Mouse (Mus musculus): ENCODE measurements at regions not wholly inside any gene's neighbourhood (a gene's known extent, or its start where the extent isn't known, plus 50 kb on each side); places are given as distances from the start of the nearest gene placed in this dataset.

DNA sequence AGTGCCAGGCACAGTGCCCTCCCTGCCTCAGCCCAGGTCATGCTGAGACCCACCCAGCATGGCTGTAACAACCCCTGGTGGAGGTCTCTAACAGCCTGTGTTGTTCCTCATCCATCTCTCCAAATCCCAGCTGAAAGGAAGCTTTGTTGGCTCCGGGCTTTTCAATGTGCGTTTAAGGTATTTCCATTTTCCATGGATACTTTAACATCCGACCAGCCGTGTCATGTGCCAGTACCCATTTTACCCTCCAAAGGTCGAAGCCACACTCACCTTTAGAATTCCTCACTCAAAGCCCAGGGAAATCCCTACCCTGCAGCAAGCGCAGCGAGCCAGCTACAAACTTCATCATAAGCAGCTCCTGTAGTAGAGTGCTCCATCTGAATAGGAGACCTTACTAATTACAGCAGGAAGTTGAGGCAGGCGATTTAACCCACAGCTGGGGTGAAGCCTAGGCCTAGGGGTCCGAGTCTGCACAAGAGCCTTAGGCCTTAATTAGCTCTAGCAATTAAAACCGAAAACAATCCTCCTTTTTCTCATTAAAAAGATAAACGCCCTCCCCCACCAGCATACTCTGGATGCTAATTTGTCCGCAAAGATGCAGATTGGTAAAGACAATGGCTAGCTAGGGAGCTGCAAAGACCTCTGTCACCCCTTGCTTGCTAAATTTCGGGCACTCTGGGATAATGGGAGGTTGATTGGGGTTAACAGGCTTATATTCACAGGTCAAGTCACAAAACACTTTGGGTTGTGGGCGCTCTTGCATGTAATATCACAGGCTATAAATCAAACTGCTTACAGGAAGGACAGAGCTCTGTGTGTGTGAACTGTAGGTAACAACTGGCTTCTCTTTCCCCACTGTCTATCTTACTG, 171.2 kb downstream of the Pmp22 start:
- DNase-seq (ENCODE audit: low read depth, low spot score): no peak
- H3K4me3 ChIP-seq (ENCODE audit: insufficient read depth in 1 of 2, low read depth in 1 of 2, low read length in 2 of 2, poor library complexity in 1 of 2, severe bottlenecking in 1 of 2): no peak overlapping the region
- in situ Hi-C loops (cut with MboI; ENCODE audit: low sequenced_read_pairs in 2 of 2, unreplicated experiment in 2 of 2): no loop called here

DNA sequence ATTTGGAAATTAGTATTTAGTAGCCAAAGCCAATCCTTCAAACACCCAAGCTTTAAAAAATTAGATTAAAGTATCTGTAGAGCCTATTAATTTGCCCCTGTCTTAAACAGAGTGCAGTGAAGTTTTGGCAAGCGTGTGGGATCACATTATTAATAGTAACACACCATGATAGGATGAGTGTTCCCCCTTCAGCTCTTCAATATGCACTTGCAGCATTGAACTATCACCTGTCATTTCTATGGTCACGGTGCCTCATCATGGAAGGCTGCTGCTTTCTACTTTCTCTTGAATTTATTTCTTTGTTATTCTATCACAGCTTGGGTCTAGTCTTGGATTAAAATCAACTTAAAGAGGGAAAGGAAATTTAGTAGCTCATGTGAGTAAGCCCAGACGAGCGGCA, 196.4 kb downstream of the Pmp22 start:
- H3K9ac ChIP-seq (ENCODE audit: insufficient read depth, low read depth, low read length, poor library complexity, severe bottlenecking): no peak overlapping the region

More for the DNA sequence above, 171.2 kb downstream of the Pmp22 start:
- Histone ChIP-seq H3K9me3 (ENCODE audit: control insufficient read depth, insufficient read depth, low read depth, low read length) (no peaks in the 10 kb centered on the region), H3K9ac (ENCODE audit: insufficient read depth, low read depth, low read length, poor library complexity, severe bottlenecking) (no peak overlapping the region), H3K27ac (ENCODE audit: insufficient read depth, low read depth, low read length, poor library complexity, severe bottlenecking) (no peak overlapping the region; the same call in 1 of the 2 replicates), H3K4me1 (ENCODE audit: control insufficient read depth in 2 of 2, insufficient read depth in 2 of 2, low read length in 2 of 2, poor library complexity in 1 of 2) (peaks cover 0 to 4% of the 10 kb centered on the region in 2 experiments; a peak in 1 of 4 replicates), H3K36me3 (ENCODE audit: control insufficient read depth, insufficient read depth, low read length, poor library complexity, severe bottlenecking) (no peaks in the 10 kb centered on the region)
- TF ChIP-seq ZNF384 (IDR thresholded peaks at IDR 0.05; ENCODE audit: low read depth, low read length): no peak
- no peak for TF ChIP-seq CHD2 (IDR thresholded peaks at IDR 0.05; ENCODE audit: low read depth, low read length)
- TF ChIP-seq MAFK (IDR thresholded peaks at IDR 0.05; ENCODE audit: insufficient read depth, low read depth, low read length): no peak
- no peak for TF ChIP-seq HCFC1 (IDR thresholded peaks at IDR 0.05; ENCODE audit: borderline replicate concordance, insufficient read depth, low read length)
- TF ChIP-seq ZC3H11A (IDR thresholded peaks at IDR 0.05; ENCODE audit: borderline replicate concordance, low read depth, low read length): no peak

DNA sequence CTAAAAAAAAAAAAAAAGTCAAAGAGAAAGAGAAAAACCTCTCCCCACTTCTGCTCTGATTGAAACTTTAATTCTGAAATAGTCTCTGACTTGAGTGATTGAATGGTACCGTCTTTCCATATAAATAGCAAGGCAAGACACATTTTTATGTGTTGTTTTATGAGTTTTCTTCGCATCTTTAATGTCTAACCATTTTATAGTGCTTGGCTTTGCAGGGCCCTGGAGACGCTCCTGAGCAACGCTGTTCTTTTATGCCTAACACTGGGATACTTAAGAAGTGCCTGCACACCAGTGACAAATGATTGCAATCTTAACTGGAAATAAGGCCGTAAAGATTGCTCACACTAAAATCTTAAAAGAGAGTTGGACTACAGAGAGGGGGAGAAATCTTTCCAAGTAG, 198.1 kb downstream of the Pmp22 start:
- in situ Hi-C loops (cut with MboI; ENCODE audit: low sequenced_read_pairs in 2 of 2, unreplicated experiment in 2 of 2): no loop called here
- H3K36me3 ChIP-seq (ENCODE audit: control insufficient read depth, insufficient read depth, low read length, poor library complexity, severe bottlenecking): no peaks in the 10 kb centered on the region
- H3K4me1 ChIP-seq (ENCODE audit: control insufficient read depth in 2 of 2, insufficient read depth in 2 of 2, low read length in 2 of 2, poor library complexity in 1 of 2): no peaks in the 10 kb centered on the region
- DNase-seq (ENCODE audit: low read depth, low spot score): no peak
- no peaks in the 10 kb centered on the region for H3K9me3 ChIP-seq (ENCODE audit: control insufficient read depth, insufficient read depth, low read depth, low read length)
- no peak overlapping the region for H3K9ac ChIP-seq (ENCODE audit: insufficient read depth, low read depth, low read length, poor library complexity, severe bottlenecking)
- no peak for TF ChIP-seq MAFK (IDR thresholded peaks at IDR 0.05; ENCODE audit: insufficient read depth, low read depth, low read length)
- TF ChIP-seq HCFC1 (IDR thresholded peaks at IDR 0.05; ENCODE audit: borderline replicate concordance, insufficient read depth, low read length): no peak
- TF ChIP-seq CHD2 (IDR thresholded peaks at IDR 0.05; ENCODE audit: low read depth, low read length): no peak
- TF ChIP-seq ZNF384 (IDR thresholded peaks at IDR 0.05; ENCODE audit: low read depth, low read length): no peak
- TF ChIP-seq ZC3H11A (IDR thresholded peaks at IDR 0.05; ENCODE audit: borderline replicate concordance, low read depth, low read length): no peak
- no peak overlapping the region for H3K27ac ChIP-seq (ENCODE audit: insufficient read depth, low read depth, low read length, poor library complexity, severe bottlenecking)
- no peak overlapping the region for H3K4me3 ChIP-seq (ENCODE audit: insufficient read depth in 1 of 2, low read depth in 1 of 2, low read length in 2 of 2, poor library complexity in 1 of 2, severe bottlenecking in 1 of 2)

More for the DNA sequence above, 196.4 kb downstream of the Pmp22 start:
- TF ChIP-seq MAFK (IDR thresholded peaks at IDR 0.05; ENCODE audit: insufficient read depth, low read depth, low read length) (no peak), HCFC1 (IDR thresholded peaks at IDR 0.05; ENCODE audit: borderline replicate concordance, insufficient read depth, low read length) (no peak), ZC3H11A (IDR thresholded peaks at IDR 0.05; ENCODE audit: borderline replicate concordance, low read depth, low read length) (no peak), ZNF384 (IDR thresholded peaks at IDR 0.05; ENCODE audit: low read depth, low read length) (no peak), CHD2 (IDR thresholded peaks at IDR 0.05; ENCODE audit: low read depth, low read length) (no peak)
- DNase-seq (ENCODE audit: low read depth, low spot score): no peak
- in situ Hi-C loops (cut with MboI; ENCODE audit: low sequenced_read_pairs in 2 of 2, unreplicated experiment in 2 of 2): no loop called here
- H3K4me3 ChIP-seq (ENCODE audit: insufficient read depth in 1 of 2, low read depth in 1 of 2, low read length in 2 of 2, poor library complexity in 1 of 2, severe bottlenecking in 1 of 2): no peak overlapping the region
- H3K4me1 ChIP-seq (ENCODE audit: control insufficient read depth in 2 of 2, insufficient read depth in 2 of 2, low read length in 2 of 2, poor library complexity in 1 of 2): no peaks in the 10 kb centered on the region
- no peaks in the 10 kb centered on the region for H3K36me3 ChIP-seq (ENCODE audit: control insufficient read depth, insufficient read depth, low read length, poor library complexity, severe bottlenecking)
- no peak overlapping the region for H3K27ac ChIP-seq (ENCODE audit: insufficient read depth, low read depth, low read length, poor library complexity, severe bottlenecking)
- H3K9me3 ChIP-seq (ENCODE audit: control insufficient read depth, insufficient read depth, low read depth, low read length): no peaks in the 10 kb centered on the region

DNA sequence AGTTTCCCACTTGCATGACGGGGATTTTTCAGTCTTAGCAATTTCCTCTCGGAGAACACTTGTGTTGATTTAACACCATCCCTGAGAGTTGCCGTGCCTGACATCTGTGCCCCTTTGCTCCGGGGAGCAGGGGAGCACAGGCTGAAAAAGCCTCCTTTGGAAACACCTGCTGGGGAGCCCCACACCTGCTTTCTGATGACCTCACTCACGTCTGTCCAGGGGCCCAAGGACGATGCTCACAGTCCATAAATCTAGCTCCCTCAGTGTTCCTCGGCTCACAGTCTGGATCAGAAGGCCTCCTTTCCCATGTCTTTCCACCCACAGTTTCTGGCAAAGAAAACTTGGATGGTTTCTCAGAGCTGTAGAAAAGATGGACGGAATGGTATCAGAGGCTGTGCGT, 208.7 kb downstream of the Pmp22 start:
- no peak for TF ChIP-seq HCFC1 (IDR thresholded peaks at IDR 0.05; ENCODE audit: borderline replicate concordance, insufficient read depth, low read length)
- no peak for DNase-seq (ENCODE audit: low read depth, low spot score)
- Histone ChIP-seq H3K4me1 (ENCODE audit: control insufficient read depth in 2 of 2, insufficient read depth in 2 of 2, low read length in 2 of 2, poor library complexity in 1 of 2) (no peaks in the 10 kb centered on the region), H3K27ac (ENCODE audit: insufficient read depth, low read depth, low read length, poor library complexity, severe bottlenecking) (no peak overlapping the region), H3K36me3 (ENCODE audit: control insufficient read depth, insufficient read depth, low read length, poor library complexity, severe bottlenecking) (no peaks in the 10 kb centered on the region), H3K9me3 (ENCODE audit: control insufficient read depth, insufficient read depth, low read depth, low read length) (no peaks in the 10 kb centered on the region), H3K9ac (ENCODE audit: insufficient read depth, low read depth, low read length, poor library complexity, severe bottlenecking) (no peak overlapping the region), H3K4me3 (ENCODE audit: insufficient read depth in 1 of 2, low read depth in 1 of 2, low read length in 2 of 2, poor library complexity in 1 of 2, severe bottlenecking in 1 of 2) (no peak overlapping the region)
- in situ Hi-C loops (cut with MboI; ENCODE audit: low sequenced_read_pairs in 2 of 2, unreplicated experiment in 2 of 2): no loop called here

Data from ES-E14 (cell line).